Mouse (Mus musculus) forebrain, embryonic 13.5 days (tissue): ENCODE measurements around the gene Ltbp3. TPM values are rescaled to one million over a fixed set of nuclear protein-coding genes. Genes with fewer than 3 reads are reported as not detected.
A peak's percentile ranks its signal among the peaks of the same experiment; 100 is the strongest.

ENCODE experiments used
- ATAC-seq: fragments of 200-750 bp; cut with Nextera tagmentation; 2 replicates; pipeline ENCODE4 v1.8.0; 2017
- H3K27ac ChIP-seq: fragments of 300-500 bp; sonication (generic); 2 replicates; pipeline ENCODE4 v1.5.1; 2015; ENCODE audit warnings: inconsistent platforms, mild to moderate bottlenecking, moderate library complexity
- H3K27me3 ChIP-seq: fragments of 300-500 bp; sonication (generic); 2 replicates; pipeline ENCODE4 v1.6.1; 2015; ENCODE audit warnings: mild to moderate bottlenecking, inconsistent platforms
- H3K36me3 ChIP-seq: fragments of 300-500 bp; sonication (generic); 2 replicates; pipeline ENCODE4 v1.6.1; 2015; ENCODE audit warnings: mild to moderate bottlenecking, inconsistent platforms; ENCODE audit not compliant: poor library complexity, severe bottlenecking
- H3K4me1 ChIP-seq: fragments of 300-500 bp; sonication (generic); 2 replicates; pipeline ENCODE4 v1.6.1; 2015; ENCODE audit warnings: inconsistent platforms
- H3K4me2 ChIP-seq: fragments of 300-500 bp; sonication (generic); 2 replicates; pipeline ENCODE4 v1.6.1; 2015; ENCODE audit warnings: inconsistent platforms, mild to moderate bottlenecking, moderate library complexity
- H3K4me3 ChIP-seq: fragments of 300-500 bp; sonication (generic); 2 replicates; pipeline ENCODE4 v1.5.1; 2015; ENCODE audit warnings: mild to moderate bottlenecking, inconsistent platforms
- H3K9ac ChIP-seq: fragments of 300-500 bp; sonication (generic); 2 replicates; pipeline ENCODE4 v1.6.1; 2015; ENCODE audit warnings: mild to moderate bottlenecking, inconsistent platforms
- H3K9me3 ChIP-seq: fragments of 300-500 bp; sonication (generic); replicated peaks from 2 replicates; pipeline ENCODE4 v1.6.1; 2016; ENCODE audit warnings: inconsistent platforms
- WGBS: fragments of 180-500 bp; shearing (Covaris S2); methylation state at CpG from one replicate; pipeline ENCODE4 v1.1.7; 2015; 5-methylcytosine and 5-hydroxymethylcytosine counted together
- polyA plus RNA-seq: library from polyadenylated mRNA; unstranded; fragments of >200 nt; fragmentation: Nextera tagmentation; extraction: Ambion mirVana; gene quantifications from 2 replicates; pipeline ENCODE4 v1.2.1, GENCODE M21; 2015

Ltbp3 gene
- 8.3 and 13.1 TPM in 2 replicates for polyA plus RNA-seq

DNA sequence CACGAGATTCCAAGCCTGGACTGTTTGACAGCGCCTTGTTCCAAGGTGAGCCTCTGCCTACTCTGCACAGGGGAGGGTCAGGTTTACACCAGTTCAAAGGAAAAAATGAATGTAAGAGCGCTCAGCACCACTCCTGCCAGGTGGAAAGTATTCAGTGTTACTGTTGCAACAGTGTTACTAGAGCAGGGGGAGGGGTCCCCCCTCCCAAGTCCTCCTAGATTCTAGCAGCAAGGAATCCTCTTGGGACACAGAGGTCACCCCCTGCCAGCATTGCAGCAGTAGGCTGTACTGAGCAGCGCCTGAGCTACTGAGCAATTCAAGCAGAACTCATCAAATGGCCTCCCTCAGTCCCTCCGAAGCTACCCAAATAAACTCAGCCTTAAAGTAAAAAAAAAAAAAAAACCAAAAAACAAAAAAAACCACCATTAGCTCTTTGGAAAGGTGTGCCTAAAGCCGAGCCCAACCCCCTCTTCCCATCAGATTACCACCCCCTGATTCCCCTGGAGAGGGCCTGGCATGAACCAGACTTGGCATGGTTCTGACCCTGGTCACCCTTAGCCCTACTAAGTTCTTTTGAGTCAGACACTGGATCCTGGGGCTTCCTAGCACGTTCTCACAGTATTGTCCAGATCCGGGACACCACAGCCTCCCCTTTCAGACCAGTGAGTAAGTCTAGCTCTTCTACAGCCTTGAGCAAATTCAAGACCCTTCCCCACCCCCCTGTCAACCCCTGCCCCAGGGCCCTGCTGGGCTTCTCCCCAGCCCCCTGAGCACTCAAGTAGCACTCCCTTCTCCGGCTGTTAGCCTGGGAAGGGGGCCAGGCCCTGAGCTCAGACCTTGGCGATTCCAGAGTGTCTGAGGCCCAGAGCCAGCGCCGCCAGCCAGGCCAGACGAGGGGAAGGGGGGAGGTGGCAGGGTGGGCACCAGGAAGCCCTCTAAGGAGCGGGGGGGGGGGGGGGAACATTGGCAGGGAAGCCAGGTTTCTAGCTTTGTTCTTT is at the start of gene Ltbp3:
Gene Ltbp3 (plus strand): TSS at position 585 of the 998 bp plus-strand sequence.
- peak; percentile 71 for ATAC-seq
- Histone ChIP-seq H3K27ac (peak within 1 kb of the TSS; percentile 87), H3K9ac (peak within 1 kb of the TSS; percentile 86), H3K27me3 (peaks cover 52% of the 10 kb centered on the region), H3K4me2 (peak within 1 kb of the TSS; percentile 95), H3K4me3 (peak within 1 kb of the TSS; percentile 61), H3K9me3 (no peaks in the 10 kb centered on the region), H3K4me1 (peaks cover 44% of the 10 kb centered on the region), H3K36me3 (no peaks in the 10 kb centered on the region)
- WGBS, result 18% methylated on average over 10 of the region's 14 CpGs

DNA sequence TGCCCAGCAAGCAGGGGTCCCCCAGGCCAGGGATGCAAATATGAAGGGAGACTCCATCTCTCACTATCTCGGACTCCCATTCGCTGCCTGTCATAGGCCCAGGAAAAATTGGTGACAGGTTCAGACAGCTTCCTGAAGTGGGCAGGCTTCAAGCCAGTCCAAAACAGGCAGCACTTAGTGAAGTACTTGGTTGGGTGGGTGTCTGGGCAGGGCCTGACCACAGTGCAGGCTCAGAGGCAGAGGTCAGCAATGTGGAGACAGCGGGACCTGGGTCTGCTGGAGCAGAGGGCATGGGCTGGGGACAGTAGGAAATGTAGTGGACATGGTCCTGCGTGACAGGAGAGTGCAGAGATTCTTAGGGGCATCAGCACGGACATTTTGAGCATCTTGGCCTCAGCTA is 49.1 kb upstream of the Ltbp3 start:
- H3K4me1 ChIP-seq, result peaks cover 63% of the 10 kb centered on the region
- peak overlapping the region; percentile 58 for H3K9ac ChIP-seq
- no peak for ATAC-seq
- H3K27ac ChIP-seq, result no peak overlapping the region
- H3K4me2 ChIP-seq, result peak overlapping the region; percentile 100
- no peaks in the 10 kb centered on the region for H3K9me3 ChIP-seq
- peaks cover 58% of the 10 kb centered on the region for H3K36me3 ChIP-seq
- 88% methylated on average over 5 of the region's 5 CpGs for whole genome bisulfite sequencing
- H3K4me3 ChIP-seq, result peak overlapping the region; percentile 95
- H3K27me3 ChIP-seq, result peaks cover 9% of the 10 kb centered on the region

DNA sequence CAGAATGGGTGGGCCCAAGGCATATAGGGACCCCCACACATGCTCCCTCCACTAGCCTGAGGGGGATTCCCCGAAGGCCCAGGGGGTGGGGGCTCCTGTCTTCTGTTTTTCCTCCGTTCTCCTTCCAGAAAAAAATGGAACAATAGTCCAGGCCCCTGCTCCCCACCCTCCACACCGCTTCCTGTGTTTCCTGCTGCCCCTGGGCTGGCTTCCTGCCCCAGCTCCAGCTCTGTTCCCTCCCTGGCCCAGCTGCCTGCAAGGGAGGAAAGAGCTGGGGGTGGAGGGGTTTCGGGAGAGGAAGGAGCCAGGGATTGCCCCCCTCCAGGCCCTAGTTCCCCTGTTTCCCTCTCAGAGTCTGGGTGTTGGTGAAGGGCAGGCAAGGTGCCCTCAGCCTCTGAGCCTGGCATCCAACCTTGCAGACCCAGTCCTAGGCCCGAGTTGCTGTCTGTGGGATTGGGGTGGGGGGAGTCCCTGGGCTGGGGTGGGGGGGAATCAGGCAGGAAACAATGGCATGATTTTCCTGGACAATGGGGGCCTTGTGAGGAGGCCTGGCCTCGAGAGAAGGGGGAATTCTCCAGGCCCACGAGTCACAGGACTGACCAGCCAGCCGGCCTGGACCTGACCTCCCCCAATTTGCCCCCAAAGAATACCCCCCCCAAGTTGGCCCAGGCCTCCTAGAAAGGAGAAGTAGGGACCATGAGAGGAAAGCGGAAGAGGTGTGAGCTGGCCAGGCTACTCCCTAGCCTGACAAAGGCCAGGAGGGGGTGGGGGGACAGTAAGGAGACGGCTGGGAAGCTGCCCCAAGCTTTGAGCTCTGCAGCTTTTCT is 48.4 kb upstream of the Ltbp3 start:
- no peak for ATAC-seq
- Histone ChIP-seq H3K9ac (peak overlapping the region; percentile 58), H3K4me1 (peaks cover 59% of the 10 kb centered on the region), H3K36me3 (peaks cover 60% of the 10 kb centered on the region), H3K4me3 (peak overlapping the region; percentile 10; the same call in 1 of the 2 replicates), H3K9me3 (no peaks in the 10 kb centered on the region), H3K27me3 (peaks cover 9% of the 10 kb centered on the region), H3K27ac (peak overlapping the region; percentile 10; the same call in 1 of the 2 replicates), H3K4me2 (peak overlapping the region; percentile 100)
- WGBS, result 77% methylated on average over 10 of the region's 10 CpGs

DNA sequence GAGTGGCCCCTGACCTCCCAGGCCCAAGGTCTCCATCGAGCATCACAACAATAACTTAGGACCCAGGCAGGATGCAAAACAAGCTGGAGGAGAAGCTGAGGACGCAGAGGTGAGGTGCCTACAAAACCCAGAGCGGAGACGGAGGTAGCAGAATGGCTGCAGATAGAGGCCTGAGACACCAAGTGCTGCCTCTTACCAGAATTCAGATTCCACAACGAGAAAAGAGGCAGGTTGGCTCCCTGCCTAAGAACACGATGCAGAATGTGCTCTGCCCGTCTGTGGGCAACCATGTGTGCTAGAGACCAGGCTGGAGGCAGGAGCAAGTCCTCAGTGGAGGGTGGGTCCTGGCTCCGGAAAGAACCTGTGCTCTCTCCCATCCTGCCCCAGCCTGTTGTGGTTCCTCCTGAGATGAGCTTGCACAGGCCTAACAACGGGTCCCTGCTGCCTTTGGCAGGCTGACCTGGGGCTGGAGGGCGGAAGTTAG is 47.7 kb upstream of the Ltbp3 start:
- peaks cover 67% of the 10 kb centered on the region for H3K36me3 ChIP-seq
- peaks cover 52% of the 10 kb centered on the region for H3K4me1 ChIP-seq
- no peak for ATAC-seq
- H3K4me2 ChIP-seq, result peak overlapping the region; percentile 100; the same call in 1 of the 2 replicates
- H3K27me3 ChIP-seq, result peaks cover 9% of the 10 kb centered on the region
- no peaks in the 10 kb centered on the region for H3K9me3 ChIP-seq
- no peak overlapping the region for H3K4me3 ChIP-seq
- WGBS, result 82% methylated on average over 10 of the region's 10 CpGs
- peak overlapping the region; percentile 58 for H3K9ac ChIP-seq
- H3K27ac ChIP-seq, result no peak overlapping the region

DNA sequence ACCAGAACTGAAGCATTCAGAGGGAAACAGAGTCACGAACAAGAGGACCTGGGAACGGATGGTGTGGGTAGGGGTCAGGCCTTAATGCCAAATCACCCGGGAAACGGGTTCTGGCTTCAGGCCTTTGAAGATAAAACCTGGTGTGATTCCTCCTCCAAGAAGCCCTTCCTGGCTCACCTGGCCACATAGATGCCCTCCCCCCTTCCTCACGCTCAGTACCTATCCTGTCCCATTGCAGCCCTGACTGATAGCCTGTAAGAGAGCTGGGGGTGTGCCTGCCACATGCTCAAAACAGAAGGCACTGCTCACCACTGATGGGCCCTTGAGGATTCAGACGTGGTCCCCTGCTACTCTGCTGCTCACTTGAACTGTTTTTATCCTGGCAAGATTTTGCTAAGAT is 46.9 kb upstream of the Ltbp3 start:
- Histone ChIP-seq H3K27me3 (peaks cover 9% of the 10 kb centered on the region), H3K9ac (peak overlapping the region; percentile 21), H3K9me3 (no peaks in the 10 kb centered on the region), H3K4me2 (no peak overlapping the region), H3K4me3 (no peak overlapping the region), H3K4me1 (peaks cover 50% of the 10 kb centered on the region), H3K36me3 (peaks cover 75% of the 10 kb centered on the region), H3K27ac (no peak overlapping the region)
- no peak for ATAC-seq
- WGBS, result 95% methylated on average over 6 of the region's 6 CpGs

DNA sequence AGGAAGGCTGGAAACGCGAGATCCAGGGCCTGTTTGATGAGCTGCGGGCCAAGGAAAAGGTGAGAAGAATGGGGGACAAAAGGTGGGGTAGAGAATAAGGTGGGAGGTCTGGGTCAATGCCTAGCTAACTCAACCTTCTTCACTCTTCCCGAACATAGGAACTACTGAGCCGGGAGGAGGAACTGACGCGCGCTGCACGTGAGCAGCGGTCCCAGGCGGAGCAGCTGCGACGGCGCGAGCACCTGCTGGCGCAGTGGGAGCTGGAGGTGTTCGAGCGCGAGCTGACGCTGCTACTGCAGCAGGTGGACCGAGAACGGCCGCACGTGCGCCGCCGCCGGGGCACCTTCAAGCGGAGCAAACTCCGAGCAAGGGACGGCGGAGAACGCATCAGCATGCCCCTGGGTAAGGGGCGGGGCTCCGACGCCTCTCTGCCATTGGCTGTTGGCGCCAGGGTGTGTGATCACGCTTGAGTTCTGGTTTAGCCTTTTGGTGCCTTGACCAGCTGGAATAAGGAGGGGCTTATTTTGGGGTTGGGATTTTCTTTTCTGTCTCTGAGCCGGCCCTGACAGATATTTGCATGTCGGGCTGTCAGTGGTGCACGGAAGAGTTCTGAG is 44.7 kb upstream of the Ltbp3 start:
- H3K4me3 ChIP-seq, result peak overlapping the region; percentile 41
- peaks cover 34% of the 10 kb centered on the region for H3K4me1 ChIP-seq
- H3K9me3 ChIP-seq, result no peaks in the 10 kb centered on the region
- peak overlapping the region; percentile 58 for H3K9ac ChIP-seq
- 4% methylated on average over 41 of the region's 41 CpGs for WGBS
- H3K27ac ChIP-seq, result no peak overlapping the region
- peak; percentile 82 for ATAC-seq
- H3K4me2 ChIP-seq, result peak overlapping the region; percentile 66
- peaks cover 92% of the 10 kb centered on the region for H3K36me3 ChIP-seq
- H3K27me3 ChIP-seq, result peaks cover 9% of the 10 kb centered on the region

DNA sequence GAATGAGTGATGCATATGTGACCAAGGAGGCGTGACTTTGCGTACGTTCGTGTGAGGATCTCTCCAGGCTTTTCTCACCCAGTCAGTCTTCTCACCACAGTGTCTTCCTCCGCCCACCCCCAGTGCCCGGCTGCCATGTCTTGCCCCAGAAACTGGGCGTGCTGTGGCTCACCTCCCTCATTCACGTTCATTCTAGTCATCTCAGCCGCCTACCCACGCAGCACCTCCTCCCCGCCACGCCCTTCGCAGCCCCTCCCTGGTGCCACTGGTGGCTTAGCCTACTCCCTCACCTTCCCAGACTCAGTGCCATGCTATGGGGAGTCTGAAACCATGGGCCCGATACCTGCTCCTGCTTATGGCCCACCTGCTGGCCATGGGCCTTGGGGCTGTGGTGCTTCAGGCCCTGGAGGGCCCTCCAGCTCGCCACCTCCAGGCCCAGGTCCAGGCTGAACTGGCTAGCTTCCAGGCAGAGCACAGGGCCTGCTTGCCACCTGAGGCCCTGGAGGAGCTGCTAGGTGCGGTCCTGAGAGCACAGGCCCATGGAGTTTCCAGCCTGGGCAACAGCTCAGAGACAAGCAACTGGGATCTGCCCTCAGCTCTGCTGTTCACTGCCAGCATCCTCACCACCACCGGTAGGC is 36.4 kb upstream of the Ltbp3 start, which contains the start of gene Kcnk7:
Gene Kcnk7 (plus strand): TSS at position 205 of the 638 bp plus-strand sequence.
- 78% methylated on average over 17 of the region's 17 CpGs for WGBS
- Histone ChIP-seq H3K27me3 (no peaks in the 10 kb centered on the region), H3K36me3 (peaks cover 83% of the 10 kb centered on the region), H3K4me2 (no peak within 1 kb of the TSS), H3K4me1 (peaks cover 7% of the 10 kb centered on the region; the same call in 1 of the 2 replicates), H3K27ac (peak within 1 kb of the TSS; percentile 25; the same call in 1 of the 2 replicates), H3K9ac (no peak within 1 kb of the TSS), H3K4me3 (no peak within 1 kb of the TSS), H3K9me3 (no peaks in the 10 kb centered on the region)
- 0 out of 2 replicates have a peak, but pooled peaks have one; percentile 27 for ATAC-seq

DNA sequence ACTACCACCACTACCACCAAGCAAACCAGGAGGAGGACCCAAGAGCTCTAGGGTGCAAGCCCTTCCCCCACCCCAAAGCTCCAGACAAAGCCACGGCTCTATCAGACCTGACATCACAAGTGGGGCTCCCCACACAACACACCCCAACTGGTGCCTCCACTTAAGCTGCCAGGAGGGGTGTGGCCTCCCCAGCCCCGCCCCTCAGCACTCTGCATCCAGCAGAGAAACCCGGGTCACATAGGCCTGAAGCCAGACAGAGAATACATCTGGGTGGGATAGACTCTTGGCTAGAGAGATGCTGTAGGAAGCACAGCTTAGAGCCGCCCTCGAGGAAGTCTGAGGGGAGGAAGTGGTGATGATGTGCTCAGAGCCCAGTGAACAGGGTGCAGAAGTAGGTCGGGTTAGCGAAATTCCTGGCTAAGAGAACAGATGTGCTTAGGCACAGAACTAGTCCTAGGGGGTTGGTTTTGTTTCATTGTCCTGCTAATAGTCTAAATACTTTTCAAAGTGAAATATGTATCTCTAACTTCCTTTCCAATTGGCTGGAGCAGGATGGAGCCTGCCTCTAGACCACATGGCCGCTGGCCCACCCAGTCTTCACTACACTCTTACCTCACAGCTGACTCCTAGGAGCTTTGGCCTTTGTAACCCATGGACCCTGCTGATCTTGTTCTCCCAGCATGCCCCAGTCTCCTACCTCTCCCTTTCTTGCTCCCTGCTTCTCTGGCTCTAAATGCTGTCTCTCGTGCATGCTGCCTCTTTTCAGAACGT is 35.7 kb upstream of the Ltbp3 start:
- ATAC-seq, result 0 out of 2 replicates have a peak, but pooled peaks have one; percentile 19
- H3K27me3 ChIP-seq, result no peaks in the 10 kb centered on the region
- 44% methylated on average over 10 of the region's 10 CpGs for WGBS

DNA sequence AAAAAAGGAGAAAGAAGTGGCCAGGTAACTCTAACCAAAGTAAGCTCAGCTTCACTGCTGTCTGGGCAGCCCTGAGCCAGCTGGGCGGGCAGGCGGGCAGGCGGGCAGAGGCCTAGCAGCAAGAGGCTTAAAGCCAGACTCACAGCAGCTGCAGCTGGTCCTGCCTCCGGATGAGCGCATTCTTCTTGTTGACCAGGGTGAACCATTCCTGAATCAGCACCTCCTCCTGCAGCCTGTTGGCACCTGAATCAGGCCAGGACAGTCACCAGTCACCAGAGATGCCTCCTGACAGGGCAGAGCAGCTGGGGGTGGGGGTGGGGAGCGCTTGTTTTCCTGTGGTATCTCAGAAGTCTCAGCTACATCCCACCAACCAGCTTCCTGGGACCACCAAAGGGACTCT is 30.6 kb upstream of the Ltbp3 start:
- no peak for ATAC-seq
- H3K9me3 ChIP-seq, result no peaks in the 10 kb centered on the region
- H3K4me3 ChIP-seq, result no peak overlapping the region
- H3K4me2 ChIP-seq, result no peak overlapping the region
- H3K9ac ChIP-seq, result no peak overlapping the region
- no peak overlapping the region for H3K27ac ChIP-seq
- WGBS, result 95% methylated on average over 6 of the region's 6 CpGs
- no peaks in the 10 kb centered on the region for H3K27me3 ChIP-seq
- peaks cover 2% of the 10 kb centered on the region; the same call in 1 of the 2 replicates for H3K4me1 ChIP-seq
- peaks cover 85% of the 10 kb centered on the region for H3K36me3 ChIP-seq

More for the DNA sequence above, 35.7 kb upstream of the Ltbp3 start:
- Histone ChIP-seq H3K36me3 (peaks cover 81% of the 10 kb centered on the region), H3K9me3 (no peaks in the 10 kb centered on the region), H3K9ac (no peak overlapping the region), H3K4me2 (no peak overlapping the region), H3K4me3 (no peak overlapping the region), H3K27ac (peak overlapping the region; percentile 25; the same call in 1 of the 2 replicates), H3K4me1 (peaks cover 7% of the 10 kb centered on the region; the same call in 1 of the 2 replicates)

DNA sequence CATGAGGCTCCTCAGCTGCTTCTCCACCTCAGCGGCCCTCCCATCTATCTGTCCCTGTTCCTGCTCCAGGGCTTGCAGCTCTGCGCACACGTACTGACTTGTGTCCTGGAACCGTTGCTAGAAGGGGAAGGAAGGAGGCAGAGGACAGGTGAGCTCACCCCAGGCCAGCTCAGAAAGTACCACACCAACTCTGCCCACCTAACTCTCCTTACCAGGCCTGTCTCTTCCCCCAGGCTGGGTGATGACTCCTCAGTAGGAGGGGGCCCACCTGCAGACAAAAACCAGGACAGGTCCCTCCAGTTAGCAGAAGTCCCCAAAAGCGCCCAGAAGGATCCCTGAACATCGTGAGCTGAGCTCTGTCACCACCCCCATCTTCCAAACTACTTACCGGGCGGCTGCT is 30.1 kb upstream of the Ltbp3 start:
- Histone ChIP-seq H3K4me2 (no peak overlapping the region), H3K9me3 (no peaks in the 10 kb centered on the region), H3K9ac (no peak overlapping the region), H3K27me3 (no peaks in the 10 kb centered on the region), H3K4me3 (no peak overlapping the region), H3K27ac (no peak overlapping the region), H3K36me3 (peaks cover 90% of the 10 kb centered on the region), H3K4me1 (peaks cover 4% of the 10 kb centered on the region)
- 80% methylated on average over 8 of the region's 8 CpGs for WGBS
- ATAC-seq, result no peak
